Mouse (Mus musculus) right cerebral cortex, postnatal 25 days (tissue): ENCODE data around the gene Slc6a6.

Experiments used
- DNase-seq: peaks from one replicate; pipeline ENCODE4 v3.0.0; 2022

Gene Slc6a6

GRCm38 (mm10) chr6:91683602-91684473 lies at the start of gene Slc6a6:
TSS of gene Slc6a6 (plus strand) at chr6:91684053.
- peak; percentile 94 for DNase-seq

GRCm38 (mm10) chr6:91634417-91634816 lies 49.4 kb upstream of the Slc6a6 start:
- no peak for DNase-seq

GRCm38 (mm10) chr6:91634876-91635275 lies 49.0 kb upstream of the Slc6a6 start:
- no peak for DNase-seq

- no peak for DNase-seq
These were observed 45.5 kb upstream of the Slc6a6 start for GRCm38 (mm10) chr6:91638204-91638995.

- DNase-seq = no peak
These were observed 40.8 kb upstream of the Slc6a6 start for GRCm38 (mm10) chr6:91643011-91643410.

GRCm38 (mm10) chr6:91643416-91643921 lies 40.4 kb upstream of the Slc6a6 start:
- no peak for DNase-seq

- no peak for DNase-seq
These were observed 37.8 kb upstream of the Slc6a6 start for GRCm38 (mm10) chr6:91646019-91646418.

GRCm38 (mm10) chr6:91646822-91647221 lies 37.0 kb upstream of the Slc6a6 start:
- DNase-seq = no peak

GRCm38 (mm10) chr6:91647385-91647791 lies 36.5 kb upstream of the Slc6a6 start:
- DNase-seq = no peak

GRCm38 (mm10) chr6:91650255-91650654 lies 33.6 kb upstream of the Slc6a6 start:
- no peak for DNase-seq

- DNase-seq = no peak
These were observed 31.6 kb upstream of the Slc6a6 start for GRCm38 (mm10) chr6:91652296-91652695.

- DNase-seq = no peak
These were observed 28.6 kb upstream of the Slc6a6 start for GRCm38 (mm10) chr6:91655244-91655643.

GRCm38 (mm10) chr6:91655874-91656433 lies 27.9 kb upstream of the Slc6a6 start:
- no peak for DNase-seq

- no peak for DNase-seq
These were observed 25.6 kb upstream of the Slc6a6 start for GRCm38 (mm10) chr6:91658288-91658687.

- no peak for DNase-seq
These were observed 23.9 kb upstream of the Slc6a6 start for GRCm38 (mm10) chr6:91659841-91660509.

- DNase-seq = no peak
These were observed 21.6 kb upstream of the Slc6a6 start for GRCm38 (mm10) chr6:91662301-91662700.

- DNase-seq = no peak
These were observed 20.2 kb upstream of the Slc6a6 start for GRCm38 (mm10) chr6:91663616-91664015.

- no peak for DNase-seq
These were observed 18.6 kb upstream of the Slc6a6 start for GRCm38 (mm10) chr6:91665267-91665666.

GRCm38 (mm10) chr6:91665990-91666700 lies 17.7 kb upstream of the Slc6a6 start:
- no peak for DNase-seq

GRCm38 (mm10) chr6:91667141-91667540 lies 16.7 kb upstream of the Slc6a6 start:
- no peak for DNase-seq

- no peak for DNase-seq
These were observed 15.6 kb upstream of the Slc6a6 start for GRCm38 (mm10) chr6:91668276-91668675.

- DNase-seq = no peak
These were observed 14.6 kb upstream of the Slc6a6 start for GRCm38 (mm10) chr6:91669270-91669669.
